Mouse (Mus musculus): Measurements from ENCODE around the gene Sp100.
"Not testable (repeated sequence)": the region's sequence is repeated elsewhere in the genome, so short reads cannot be mapped to it uniquely, and the experiment has no call there.

GRCm38 (mm10) chr1:85604341-85604740 is 45.4 kb upstream of the Sp100 start:
- TF ChIP-seq CTCF (IDR thresholded peaks at IDR 0.05; ENCODE audit: control insufficient read depth, insufficient read depth, insufficient read length); MAX (IDR thresholded peaks at IDR 0.05): not testable (repeated sequence)

All from C2C12 (cell line).